Mouse (Mus musculus): Measurements from ENCODE around the gene Bax.

Gene Bax

DNA sequence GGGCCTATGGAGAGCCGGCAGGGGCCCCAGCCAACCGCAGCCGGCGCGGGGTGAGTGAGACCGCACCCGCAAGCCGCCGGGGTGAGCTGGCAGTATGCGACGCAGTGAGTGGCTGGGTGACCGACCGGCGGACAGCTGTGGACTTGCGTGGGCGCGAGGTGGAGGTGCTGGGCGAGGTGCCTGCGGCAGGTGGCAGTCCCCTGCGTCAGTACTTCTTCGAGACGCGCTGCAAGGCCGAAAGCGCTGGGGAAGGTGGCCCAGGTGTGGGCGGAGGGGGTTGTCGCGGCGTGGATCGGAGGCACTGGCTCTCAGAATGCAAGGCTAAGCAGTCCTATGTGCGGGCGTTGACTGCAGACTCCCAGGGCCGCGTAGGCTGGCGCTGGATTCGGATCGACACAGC is 51.1 kb downstream of the Bax start:
- no peak for DNase-seq (ENCODE audit: low spot score)

DNA sequence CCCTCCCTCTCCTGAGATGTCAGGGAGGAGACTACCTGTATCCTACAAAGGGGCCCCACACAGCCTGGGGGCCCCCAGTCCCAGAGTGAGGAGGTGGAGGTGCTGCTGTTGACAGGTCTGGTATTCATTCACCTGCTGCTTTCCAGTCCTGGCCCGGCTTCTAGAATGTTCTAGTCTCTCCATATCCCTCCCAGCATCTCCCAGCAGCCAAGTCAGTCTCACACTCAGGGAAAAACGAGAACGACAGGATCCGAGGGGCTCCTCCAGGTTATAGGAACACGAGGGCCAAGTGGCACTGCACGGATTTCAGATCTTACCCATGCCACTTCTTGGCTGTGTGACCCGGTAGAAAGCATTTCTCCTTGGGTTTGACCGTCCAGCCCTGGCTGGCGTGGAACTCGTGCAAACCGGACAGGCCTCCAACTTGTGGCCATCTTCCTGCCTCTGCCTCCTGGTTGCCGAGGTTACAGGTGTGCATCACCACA is 51.9 kb downstream of the Bax start:
- DNase-seq (ENCODE audit: low spot score), result no peak

DNA sequence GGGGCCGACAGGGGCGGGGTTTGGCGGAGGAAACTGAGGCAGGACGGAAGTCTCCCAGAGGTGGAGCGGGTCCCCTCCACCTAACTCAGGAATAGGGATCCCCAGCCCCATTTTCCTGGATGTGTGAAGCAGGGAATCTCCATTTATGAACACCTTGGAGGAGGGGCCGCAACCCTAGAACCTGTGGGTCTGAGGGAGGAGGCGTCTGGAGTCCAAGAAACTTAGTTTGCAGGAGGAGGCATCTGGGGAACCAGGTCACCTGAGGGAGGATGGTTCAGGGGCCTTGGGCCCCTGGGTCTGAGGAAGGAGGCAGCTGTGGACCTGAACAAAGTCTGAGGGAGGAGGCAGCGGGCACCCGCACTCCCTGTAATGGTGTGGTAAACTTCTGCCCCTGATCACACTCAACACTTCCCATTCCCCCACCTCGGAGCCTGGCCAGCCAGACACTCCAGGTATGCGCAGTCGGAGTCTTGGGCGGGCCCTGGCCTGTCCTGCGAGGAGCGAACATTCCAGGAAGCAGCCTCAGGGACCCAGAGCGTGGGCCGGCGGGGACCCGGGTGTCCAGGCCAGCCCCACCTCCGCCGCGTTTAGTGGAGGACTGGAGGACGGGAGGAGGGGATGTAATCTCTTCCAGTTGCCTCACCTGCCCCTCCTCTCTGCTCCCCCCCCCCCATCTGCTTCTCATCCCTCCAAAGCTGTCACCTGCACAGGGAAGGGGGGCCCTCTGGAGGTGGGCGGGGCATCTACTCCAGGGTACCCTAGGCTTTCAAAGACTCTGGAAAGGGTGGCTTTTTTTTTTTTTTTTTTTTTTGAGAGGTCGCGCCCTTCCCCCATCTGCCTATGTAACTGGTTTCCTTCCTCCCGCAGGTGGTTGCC is 52.6 kb downstream of the Bax start:
- no peak for DNase-seq (ENCODE audit: low spot score)

DNA sequence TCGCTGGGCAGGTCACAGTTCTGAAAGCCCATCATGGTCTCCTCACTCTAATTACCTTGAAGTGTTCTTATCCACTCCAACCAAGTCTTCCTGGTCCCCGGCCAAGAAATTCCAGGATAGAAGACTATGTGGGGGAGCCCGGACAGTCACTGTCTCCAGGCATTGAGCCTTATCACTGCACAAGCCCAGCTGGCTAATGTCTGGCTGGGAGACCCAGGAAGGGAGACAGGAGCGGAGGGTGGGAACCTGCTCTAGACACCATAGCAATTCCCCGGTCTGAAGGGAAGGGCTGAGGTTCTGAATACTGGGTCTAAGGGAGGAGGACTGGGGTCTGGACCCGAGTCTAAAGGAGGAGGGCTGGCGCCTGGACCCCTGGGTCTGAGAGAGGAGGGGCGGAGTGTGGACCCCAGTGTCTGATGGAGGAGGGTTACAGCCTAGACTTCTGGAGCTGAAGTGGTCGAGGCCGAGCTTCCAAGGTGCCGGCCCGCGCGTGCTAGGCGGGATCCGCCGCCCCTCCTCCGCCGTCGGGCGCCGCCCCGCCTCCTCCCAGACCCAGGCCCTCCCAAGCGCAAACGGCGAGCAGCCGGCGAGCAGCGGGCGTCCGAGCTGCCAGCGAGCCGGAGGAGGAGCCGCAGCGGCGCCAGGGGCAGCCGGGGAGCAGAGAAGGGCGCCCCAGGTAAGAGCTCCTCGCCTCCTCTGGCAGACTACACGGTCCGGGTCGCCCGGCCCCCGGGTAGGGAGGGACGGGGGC is 53.4 kb downstream of the Bax start, which contains the start of gene Ntf5:
Ntf5 (plus strand) TSS at position 583 of the 751 bp plus-strand sequence.
- DNase-seq (ENCODE audit: low spot score), result no peak

DNA sequence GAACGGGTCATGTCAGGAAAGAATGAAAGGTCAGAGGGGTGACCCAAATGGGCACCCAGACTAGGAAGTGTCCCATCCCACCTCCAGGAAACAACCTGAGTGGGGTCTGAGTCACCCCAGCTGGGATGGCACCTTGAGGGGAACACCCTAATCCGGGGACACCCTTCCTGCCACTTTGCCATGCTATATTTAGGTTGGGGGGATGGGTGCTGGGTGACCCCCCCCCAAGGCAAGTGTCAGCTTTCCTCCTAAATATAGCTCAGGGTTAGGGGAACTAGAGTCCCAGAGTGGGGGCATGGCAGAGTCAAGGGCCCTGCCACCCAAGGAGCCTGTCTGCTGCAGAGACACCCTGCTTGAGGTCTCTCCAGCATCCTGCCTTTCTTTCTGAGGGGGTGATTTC is 54.3 kb downstream of the Bax start:
- no peak for DNase-seq (ENCODE audit: low spot score)
